Mouse (Mus musculus) CD8-positive naive resting alpha-beta T cell, adult 57 days (primary cell): ENCODE results near the gene Mrm1. TPM values are rescaled to one million over a fixed set of nuclear protein-coding genes. Genes with fewer than 3 reads are reported as not detected.

Experiments used
- total RNA-seq: library from RNA; stranded (reverse); gene quantifications from one replicate; pipeline ENCODE4 v1.2.4, GENCODE M21; 2023

The Mrm1 gene
- total RNA-seq, result 25.6 TPM

DNA sequence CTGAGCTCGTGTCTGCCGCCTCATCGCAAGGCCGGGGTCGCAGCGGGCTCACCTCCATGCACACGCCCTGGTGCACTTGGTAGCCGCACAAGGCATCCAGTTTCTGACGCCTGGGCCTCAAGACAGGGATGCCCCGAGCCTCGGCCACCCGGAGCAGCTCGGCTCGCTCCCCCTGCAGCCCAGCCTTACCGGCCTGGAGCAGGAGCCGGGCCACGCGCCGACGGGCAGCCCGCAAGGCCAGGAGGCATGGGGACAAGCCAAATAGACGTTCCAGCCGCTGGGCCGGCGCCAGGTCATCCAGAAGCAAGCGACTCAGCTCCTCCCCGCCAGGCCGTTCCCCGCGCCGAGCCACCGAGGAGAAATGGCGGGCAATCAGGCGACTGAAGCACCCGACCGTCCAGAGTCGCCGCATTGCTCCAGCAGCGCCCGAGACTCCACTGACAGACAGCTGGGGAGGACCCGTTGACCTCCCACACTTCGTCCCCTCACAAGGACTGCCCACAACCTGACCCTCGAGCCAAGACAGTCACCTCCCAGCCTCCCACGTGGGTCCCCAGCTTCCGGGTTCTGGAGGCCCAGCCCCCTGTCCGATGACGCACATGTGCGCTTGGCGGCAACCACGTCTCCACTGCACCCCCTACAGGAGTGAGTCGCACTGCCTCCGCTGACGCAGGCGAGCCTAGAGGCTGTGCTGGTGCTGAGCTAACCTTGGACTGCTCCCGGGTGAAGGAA is at the start of gene Mrm1:
Gene Mrm1 (minus strand): TSS at position 555 of the 732 bp plus-strand sequence.

DNA sequence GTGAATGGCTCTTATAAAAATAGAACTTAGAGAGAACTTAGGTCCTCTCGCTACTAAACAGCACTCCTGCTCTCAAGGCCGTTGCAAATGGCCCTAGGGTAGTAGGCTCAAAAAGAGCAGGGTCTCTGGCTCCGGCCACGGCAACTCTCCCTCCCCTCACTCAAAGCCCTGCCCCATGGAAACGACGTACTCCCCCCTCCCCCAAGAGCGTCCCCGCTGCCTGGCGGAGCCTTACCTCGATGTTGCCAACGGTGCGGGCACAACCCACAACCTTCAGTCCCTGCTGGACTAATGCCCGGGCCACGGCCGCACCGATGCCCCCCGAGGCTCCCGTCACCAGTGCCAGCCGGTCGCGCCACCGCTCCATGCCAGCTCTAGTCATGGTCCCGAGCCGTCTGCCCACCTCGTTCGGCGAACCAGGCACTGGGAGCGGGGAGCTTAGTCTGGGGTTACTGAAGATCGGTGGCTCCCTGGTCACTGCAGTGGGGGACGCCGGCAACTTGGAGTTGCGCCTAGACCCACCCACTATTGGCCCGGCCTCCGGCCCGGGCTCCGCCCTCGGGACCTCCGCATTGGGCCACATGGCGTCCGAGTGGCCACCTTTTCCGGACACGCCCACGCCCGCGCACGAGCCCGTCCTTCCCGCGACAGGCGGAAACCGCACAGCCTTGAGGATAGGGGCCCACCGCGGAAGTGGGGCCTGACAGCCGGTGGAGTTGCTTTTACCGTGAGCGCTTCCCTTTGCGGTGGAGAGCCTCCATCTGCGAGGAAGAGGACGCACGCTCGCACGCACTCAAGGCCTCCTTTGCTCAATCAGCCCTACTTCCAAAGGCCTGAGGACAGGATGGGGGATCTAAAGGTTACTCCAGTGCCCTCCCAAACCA is 9.4 kb upstream of the Mrm1 start, which contains the start of gene Dhrs11:
Gene Dhrs11 (minus strand): TSS at position 479 of the 884 bp plus-strand sequence.

Other genes with a start within 250 kb of the Mrm1 start
- 12.3 TPM for gene Dhrs11, start 9.5 kb upstream of the Mrm1 start, total RNA-seq
- 156 TPM for gene Ggnbp2, start 51.3 kb upstream of the Mrm1 start, total RNA-seq
- gene Myo19, start 60.6 kb upstream of the Mrm1 start, total RNA-seq, result 7.8 TPM
- 5.8 TPM for gene Pigw, start 60.8 kb upstream of the Mrm1 start, total RNA-seq
- gene Znhit3, start 96.9 kb upstream of the Mrm1 start, total RNA-seq, result 25.3 TPM
- not detected for gene Car4, start 138.3 kb upstream of the Mrm1 start, total RNA-seq